Mouse (Mus musculus) urinary bladder, postnatal 25 days (tissue): ENCODE measurements around the gene Pcsk7.

Experiments
- DNase-seq: peaks from one replicate; pipeline ENCODE4 v3.0.0; 2022; ENCODE audit warnings: low spot score

The Pcsk7 gene

GRCm38 (mm10) chr9:45906355-45907077 lies at the start of gene Pcsk7, which contains the start of gene Rnf214:
TSS of gene Pcsk7 (plus strand) at chr9:45906497.
TSS of gene Rnf214 (minus strand) at chr9:45906911.
- DNase-seq, result peak; percentile 90

GRCm38 (mm10) chr9:45859364-45859763 lies 46.9 kb upstream of the Pcsk7 start:
- DNase-seq, result no peak

- DNase-seq, result no peak
Measured at GRCm38 (mm10) chr9:45861813-45862212, 44.5 kb upstream of the Pcsk7 start.

DNA sequence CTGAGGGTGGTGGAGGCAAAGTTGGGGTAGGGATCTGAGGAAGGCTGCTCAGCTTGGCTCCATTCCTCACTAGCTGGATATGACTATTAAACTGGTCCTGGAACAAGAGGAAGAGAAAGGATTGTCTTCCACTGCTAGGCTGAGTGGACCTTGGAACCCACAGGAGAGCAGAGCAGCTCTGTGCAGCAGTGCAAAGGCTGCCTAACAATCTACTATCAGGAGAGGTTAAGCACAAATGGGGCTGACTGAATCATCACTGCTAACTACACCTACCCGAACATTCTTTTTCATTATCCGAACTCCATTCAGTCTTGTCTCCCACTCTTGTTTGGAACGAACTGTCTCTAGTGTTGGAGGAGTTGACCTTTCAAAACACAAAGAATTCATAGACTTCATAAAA lies 37.1 kb upstream of the Pcsk7 start:
- no peak for DNase-seq

GRCm38 (mm10) chr9:45870265-45870664 lies 36.0 kb upstream of the Pcsk7 start:
- no peak for DNase-seq

GRCm38 (mm10) chr9:45877928-45878327 lies 28.4 kb upstream of the Pcsk7 start:
- DNase-seq, result peak; percentile 33

- no peak for DNase-seq
Measured at GRCm38 (mm10) chr9:45893681-45894080, 12.6 kb upstream of the Pcsk7 start.

DNA sequence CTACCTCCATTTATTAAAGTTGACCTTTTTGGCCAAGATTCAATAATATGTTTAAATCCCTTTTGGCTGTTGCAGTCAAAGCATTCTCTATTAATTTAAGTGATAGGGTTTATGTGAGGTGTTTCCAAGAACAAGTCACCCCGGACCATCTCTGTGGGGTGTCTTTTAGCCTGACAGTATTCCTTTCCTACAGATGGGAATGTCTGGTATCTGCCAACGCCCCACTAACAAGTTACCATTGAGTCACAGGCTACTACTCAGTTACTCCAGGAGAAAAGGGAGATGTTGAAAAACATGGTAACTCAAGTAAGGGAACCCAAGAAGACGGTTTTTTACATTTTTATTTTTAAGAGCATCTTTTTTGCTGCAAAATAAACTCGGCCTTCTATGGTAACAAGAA lies 1.1 kb upstream of the Pcsk7 start:
- DNase-seq, result no peak

DNA sequence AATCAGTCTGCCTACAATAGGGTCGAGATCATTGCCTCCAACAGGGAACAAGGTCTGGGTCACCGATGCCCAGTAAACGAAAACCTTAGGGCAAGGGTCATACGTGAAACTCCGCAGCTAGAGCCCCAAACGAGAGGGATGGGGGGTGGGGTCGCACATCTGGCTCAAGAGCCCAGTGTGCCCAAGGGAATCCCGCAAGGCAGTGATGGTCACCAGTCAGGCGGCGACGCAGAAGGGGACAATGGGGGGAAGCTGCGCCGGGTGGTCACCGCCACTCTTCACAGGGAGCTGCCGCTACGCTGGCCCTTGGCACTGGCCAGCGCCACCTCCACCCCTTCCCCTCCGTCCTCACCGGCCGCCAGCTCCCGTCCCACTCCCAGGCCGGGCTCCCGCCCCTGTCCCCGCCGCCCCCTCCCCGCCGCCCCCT lies 473 bp upstream of the Pcsk7 start:
- no peak for DNase-seq

- no peak for DNase-seq
Measured at GRCm38 (mm10) chr9:45907078-45907428, 756 bp downstream of the Pcsk7 start.

DNA sequence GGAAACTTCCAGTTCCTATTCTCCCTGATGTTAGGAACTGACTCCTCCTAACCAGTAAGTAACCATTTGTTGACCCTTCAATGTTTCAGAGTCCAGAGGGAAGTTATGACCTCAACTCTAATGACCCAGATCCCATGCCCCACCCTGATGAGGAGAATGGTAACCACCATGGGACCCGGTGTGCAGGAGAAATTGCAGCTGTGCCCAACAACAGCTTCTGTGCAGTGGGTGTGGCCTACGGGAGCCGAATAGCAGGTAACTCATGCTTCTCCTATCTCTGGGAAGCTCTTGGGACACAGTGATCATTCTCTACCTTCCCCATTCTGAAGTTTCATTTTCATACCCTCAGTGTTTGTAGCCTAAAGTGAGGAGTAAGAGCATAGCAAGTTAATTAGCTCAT lies 4.7 kb downstream of the Pcsk7 start:
- DNase-seq, result no peak

DNA sequence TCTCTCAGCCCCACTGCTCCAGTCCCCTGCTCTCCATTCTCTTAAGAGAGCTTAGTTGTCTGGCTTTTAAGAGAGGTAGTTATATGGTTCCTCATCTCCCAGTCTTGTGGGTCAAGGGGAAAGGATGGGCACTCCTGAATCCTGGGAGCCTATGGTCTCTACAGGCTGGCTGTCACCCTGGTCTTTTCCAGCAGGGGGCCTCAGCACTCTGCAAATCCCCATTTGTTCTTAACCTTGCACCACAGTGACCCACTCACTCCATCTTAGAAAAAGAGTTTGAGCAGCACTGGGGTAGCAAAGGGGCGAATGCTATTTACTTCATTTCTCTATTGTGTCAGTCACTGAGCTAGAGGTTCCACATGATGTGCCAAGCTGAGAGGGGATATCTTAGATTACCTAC lies 5.4 kb downstream of the Pcsk7 start:
- DNase-seq, result peak; percentile 51

DNA sequence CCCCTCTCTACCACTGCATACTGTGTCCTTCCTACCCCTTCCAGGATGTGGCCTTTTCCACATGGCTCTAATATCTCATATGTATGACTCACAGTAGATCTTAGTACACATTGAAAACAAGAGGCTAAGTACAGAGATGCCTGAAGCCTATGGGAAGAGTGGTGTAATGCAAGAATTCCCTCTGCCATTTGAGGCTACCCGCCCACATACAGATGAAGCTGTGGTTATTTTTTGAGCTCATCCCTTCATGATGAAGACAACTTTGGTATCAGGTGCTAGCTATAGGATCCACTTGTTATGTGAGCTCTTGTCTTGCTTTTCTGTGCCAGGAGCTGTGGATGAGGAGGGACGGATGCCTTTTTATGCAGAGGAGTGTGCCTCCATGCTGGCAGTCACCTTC lies 9.4 kb downstream of the Pcsk7 start:
- DNase-seq, result no peak

DNA sequence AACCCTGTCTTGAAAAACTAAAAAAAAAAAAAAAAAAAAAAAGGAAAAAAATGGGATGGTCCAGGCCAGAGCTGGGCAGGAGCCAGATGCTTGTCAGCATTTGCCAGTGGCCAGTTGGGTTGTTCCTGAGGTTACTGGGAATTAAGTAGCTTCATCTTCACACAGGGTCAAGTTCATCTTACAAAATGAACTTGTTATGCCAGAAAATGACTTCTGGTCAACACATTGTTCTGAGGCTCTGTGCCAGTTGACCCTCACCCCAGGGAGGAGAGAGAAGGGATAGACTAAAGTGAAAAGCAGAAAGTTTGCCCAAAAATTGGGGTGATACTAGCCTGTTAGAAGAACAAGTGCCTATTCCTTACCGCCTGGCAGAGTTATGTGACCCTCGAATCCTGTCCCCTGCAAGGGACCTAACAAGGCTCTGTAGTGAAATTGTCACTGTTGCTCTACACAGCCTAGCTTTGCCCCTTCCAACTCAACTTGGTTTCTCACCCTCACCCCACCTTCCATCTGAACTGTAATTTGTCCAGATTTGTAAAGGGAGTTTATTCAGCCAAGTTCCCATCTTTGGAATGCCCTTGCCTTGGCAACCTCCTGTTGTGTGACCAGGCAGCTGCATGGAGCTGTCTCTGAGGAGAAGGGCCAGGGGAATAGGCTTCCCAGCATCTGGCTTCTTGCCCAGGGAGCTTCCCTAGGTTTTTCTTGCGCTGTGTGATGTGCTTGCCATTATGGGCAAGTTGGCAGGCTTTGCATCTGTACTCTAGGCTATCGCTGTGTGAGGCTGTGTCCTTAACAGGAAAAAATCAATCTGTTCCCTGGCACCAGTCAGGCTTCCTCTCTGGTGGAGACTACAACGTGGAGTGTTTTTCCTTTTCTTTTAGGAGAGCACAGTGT lies 11.0 kb downstream of the Pcsk7 start:
- DNase-seq, result no peak

DNA sequence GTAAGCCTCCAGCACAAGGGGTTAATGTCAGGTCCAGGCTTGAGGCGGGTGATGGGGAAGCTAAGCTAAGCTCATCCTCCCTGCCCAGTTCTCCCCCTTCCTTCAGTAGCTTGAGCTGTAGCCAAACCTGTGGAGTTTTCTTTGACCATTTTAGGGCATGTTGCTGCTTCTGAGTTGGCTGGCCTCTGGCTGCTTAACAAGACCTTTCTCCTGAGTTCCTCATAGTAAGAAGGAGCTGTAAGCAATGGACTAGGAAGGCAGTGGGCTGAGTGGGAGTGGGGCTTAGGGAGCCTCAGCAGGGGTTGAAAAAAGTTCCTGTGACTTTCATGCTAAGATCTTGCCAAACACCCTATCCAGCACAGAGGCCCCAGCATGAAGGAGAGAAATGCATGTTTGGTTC lies 13.6 kb downstream of the Pcsk7 start:
- no peak for DNase-seq

DNA sequence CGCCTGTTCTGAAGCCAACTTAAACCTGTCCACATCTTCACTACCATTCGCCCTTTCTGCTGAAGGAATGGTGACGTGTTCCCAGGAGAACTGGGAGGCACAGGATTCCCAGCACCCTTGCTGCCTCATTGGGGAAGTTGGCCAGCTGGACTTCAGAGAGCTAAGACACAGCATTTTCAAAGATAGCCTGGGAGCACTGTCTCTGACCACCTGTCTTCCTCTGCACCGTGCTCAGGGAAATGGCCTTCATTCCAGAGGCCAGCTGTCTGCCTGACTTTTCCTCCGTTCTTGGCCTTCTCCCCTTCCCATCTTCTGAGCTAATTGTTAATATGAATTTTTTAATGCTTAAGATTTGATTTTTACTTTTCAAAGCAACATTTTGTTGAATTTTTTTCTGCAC lies 23.0 kb downstream of the Pcsk7 start:
- DNase-seq, result no peak

GRCm38 (mm10) chr9:45931958-45932357 lies 25.7 kb downstream of the Pcsk7 start:
- no peak for DNase-seq

DNA sequence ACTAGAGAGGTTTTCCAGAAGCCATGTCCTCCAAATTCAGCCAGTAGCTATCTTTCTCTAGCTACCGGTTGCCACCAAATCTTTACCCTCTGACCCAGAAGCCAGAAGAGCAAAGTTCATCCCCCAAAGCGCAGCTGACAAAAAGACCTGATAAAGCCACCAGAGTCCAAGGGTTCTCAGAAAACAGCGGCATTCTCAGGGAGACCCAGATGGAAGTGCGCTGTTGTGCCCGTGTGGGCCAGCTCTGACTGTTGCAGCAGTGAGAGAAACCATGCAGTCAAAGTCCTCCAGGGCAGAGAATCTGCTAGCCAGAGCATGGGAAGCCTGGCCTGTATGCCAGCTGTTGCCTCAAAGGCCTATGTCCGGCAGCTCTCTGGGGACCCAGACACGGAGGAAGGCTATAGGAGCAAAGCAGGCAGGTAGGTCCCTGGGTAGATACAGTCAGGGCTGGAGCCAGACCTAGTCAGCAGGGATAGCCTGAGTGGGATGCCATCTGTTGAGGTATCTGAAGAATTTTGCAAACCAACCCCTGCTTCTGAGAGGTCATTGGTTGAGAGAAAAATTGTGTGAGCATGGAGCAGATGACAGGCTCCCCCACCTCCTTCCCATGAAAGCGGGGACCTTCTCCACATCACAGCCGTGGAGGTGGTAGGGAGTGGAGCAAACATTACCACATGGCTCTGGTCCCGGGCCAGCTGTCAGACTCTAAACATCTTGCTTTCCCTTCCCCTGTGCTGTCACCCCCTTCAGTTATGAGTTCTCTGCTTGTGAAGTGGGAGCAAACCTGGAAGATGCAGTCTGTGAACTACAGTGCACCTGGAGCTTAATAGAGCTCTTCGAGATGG lies 26.5 kb downstream of the Pcsk7 start:
- no peak for DNase-seq

GRCm38 (mm10) chr9:45935628-45936210 lies 29.4 kb downstream of the Pcsk7 start, which contains the start of gene Tagln:
TSS of gene Tagln (minus strand) at chr9:45936058.
- peak; percentile 35 for DNase-seq

- DNase-seq, result peak; percentile 47
Measured at GRCm38 (mm10) chr9:45936883-45937282, 30.6 kb downstream of the Pcsk7 start.

DNA sequence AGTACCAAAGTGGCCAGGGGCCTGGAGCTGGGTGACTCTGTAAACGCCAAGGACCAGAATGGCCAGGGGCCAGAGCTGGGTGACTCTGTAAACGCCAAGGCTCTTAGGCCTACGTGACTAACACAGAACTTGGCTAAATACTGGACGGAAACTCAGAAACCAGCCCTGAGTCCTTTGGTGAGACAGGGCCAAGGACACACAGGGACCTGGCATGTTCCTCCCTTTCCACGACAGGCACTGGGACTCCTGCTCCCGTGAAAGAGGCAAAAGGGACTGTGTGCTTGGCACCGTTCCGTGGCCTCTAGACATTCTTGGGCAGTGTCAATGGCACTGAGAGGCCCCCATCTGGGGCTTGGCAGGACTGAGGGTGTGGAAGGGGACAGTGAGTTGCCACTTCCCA lies 31.8 kb downstream of the Pcsk7 start:
- DNase-seq, result no peak
